Mouse (Mus musculus) telencephalon, adult 2 months (tissue): ENCODE measurements around the gene L3mbtl1.

Experiments used
- DNase-seq: peaks from one replicate; pipeline ENCODE4 v3.0.0-alpha.2; 2011; ENCODE audit warnings: low read depth, low spot score

Gene L3mbtl1

GRCm38 (mm10) chr2:162993881-162994616 is 50.8 kb downstream of the L3mbtl1 start:
- no peak for DNase-seq

GRCm38 (mm10) chr2:162998528-162999230 is 55.4 kb downstream of the L3mbtl1 start:
- no peak for DNase-seq

DNA sequence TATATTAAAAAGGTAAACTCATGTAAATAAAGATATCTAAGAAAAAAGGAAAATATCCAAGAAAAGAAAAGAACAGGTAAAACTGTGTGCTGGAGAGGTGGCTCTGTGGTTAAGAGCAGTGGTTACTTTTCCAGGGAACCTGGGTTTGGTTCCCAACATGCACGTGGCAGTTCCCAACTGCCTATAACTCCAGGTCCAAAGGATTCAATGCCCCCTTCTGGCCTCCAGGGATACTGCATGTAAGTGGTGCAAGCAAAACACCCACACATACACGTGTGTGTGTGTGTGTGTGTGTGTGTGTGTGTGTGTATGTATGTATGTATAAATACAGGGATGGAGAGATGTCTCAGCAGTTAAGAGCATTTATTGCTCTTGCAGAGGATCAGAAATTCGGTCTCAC is 56.5 kb downstream of the L3mbtl1 start:
- no peak for DNase-seq

- DNase-seq, result no peak
Observed at GRCm38 (mm10) chr2:163001071-163001470, 57.8 kb downstream of the L3mbtl1 start.

DNA sequence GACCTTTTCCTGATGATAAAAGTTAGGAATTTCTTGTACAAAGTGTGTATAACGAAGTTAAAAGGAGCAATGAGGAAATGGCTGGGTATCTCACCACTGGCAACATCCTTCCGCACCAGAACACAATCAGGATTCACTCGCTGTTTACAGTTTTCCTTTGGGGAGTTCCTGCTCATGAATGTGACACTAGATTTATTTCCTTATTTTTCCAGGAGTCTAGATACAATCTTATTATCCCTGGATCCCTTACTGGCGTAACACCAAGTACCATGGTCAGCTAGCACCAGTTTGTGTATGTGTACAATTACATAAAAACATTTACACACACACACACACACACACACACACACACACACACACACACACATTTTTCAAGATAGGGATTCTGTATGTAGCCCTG is 64.0 kb downstream of the L3mbtl1 start:
- DNase-seq, result no peak

GRCm38 (mm10) chr2:163016916-163017743 is 73.9 kb downstream of the L3mbtl1 start, which contains the start of gene Ift52:
Gene Ift52 (plus strand): TSS chr2:163017354.
- peak; percentile 90 for DNase-seq
